Comparison of ENCODE assay signal across 30 mouse cellular contexts in the genomic region with DNA sequence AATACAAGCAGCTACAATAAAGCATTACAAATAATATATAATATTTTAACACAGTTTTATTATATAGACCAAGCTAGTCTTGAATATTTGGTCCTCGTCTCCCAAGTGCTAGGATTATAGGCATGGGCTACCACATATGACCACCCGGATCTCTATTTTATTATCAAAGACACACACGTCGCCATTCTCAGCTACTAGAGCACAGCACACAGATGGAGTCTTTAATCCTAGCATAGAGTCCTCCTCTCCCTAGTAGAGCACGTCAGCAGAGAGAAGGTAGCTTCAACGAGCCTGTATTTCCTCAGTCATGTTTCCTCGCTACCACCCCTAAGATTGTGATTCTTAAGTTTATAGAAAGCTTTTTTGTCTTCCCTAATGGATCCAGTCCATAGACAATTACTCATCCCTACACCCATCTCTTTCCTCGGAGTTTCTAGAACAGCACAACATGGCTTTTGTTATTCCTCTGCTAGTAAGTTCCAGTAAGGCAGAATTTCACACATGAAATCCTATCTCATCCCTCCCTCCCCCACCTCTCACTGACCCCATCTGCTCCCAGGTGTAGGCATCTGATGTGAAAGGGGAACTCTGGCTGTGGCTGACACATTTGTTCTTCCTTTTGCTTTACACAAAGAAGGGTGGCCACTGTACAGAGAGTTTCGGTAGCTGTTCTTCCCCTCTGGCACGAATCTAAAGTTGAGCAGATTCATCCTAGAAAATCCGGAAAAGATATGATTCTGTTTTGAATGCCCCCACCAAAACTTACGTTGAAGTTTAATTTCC. TPM values are rescaled to one million over a fixed set of nuclear protein-coding genes. Genes with fewer than 3 reads are reported as not detected.
"Had no signal": no experiment of that assay in that cellular context is flagged by ENCODE, and none has a peak within 500 bp of the region (broad histone marks: within the 10 kb centered on the region; RNA-seq: fewer than 3 reads in every experiment).

No protein-coding gene starts in this region.

- H3K4me3 ChIP-seq: layer of hippocampus, adult 2 months; left cerebral cortex, adult 2 months; liver, embryonic 13.5 days had no signal

- H3K27ac ChIP-seq: kidney, postnatal 0 days; layer of hippocampus, adult 2 months; left cerebral cortex, adult 2 months; liver, embryonic 13.5 days; macrophage; stomach, postnatal 0 days had no signal

- H3K9me3 ChIP-seq: liver, embryonic 13.5 days had no signal

- H3K4me2 ChIP-seq: liver, embryonic 13.5 days; midbrain, embryonic 11.5 days had no signal

- H3K27me3 ChIP-seq: liver, embryonic 13.5 days had no signal

- H3K9ac ChIP-seq: liver, embryonic 13.5 days had no signal

- DNase-seq: kidney, adult 2 months; kidney, postnatal 25 days; layer of hippocampus, adult 9-11 months; liver, embryonic 13.5 days; lung, adult 2 months; midbrain, embryonic 14.5 days; thymus, adult 2 months; thymus, postnatal 14 days; thymus, postnatal 4 days had no signal

- H3K36me3 ChIP-seq: liver, embryonic 13.5 days had no signal

RNA-seq across cellular contexts. Expression of a gene that starts 26.1 kb away (rescaled TPM):
- total RNA-seq: layer of hippocampus, adult 2 months; layer of hippocampus, postnatal 25 days; left cerebral cortex, adult 2 months; left cerebral cortex, postnatal 10 days; left cerebral cortex, postnatal 36 days; liver, adult 2 months; megakaryocyte-erythroid progenitor cell, adult 5-6 weeks; midbrain, postnatal 0 days had no signal
- polyA plus RNA-seq: kidney, adult 2 months; kidney, postnatal 0 days; large intestine, adult 2 months; limb, embryonic 11.5 days; limb, embryonic 14.5 days; liver, adult 2 months; liver, embryonic 13.5 days; liver, embryonic 16.5 days; lung, adult 2 months; lung, embryonic 16.5 days; macrophage; midbrain, embryonic 11.5 days; midbrain, postnatal 0 days; neural tube, embryonic 11.5 days; small intestine, adult 2 months; spleen, adult 2 months; stomach, embryonic 14.5 days; stomach, postnatal 0 days; thymus, adult 2 months had no signal
